Mouse (Mus musculus) heart, postnatal 0 days (tissue): ENCODE data around the gene Slc25a10.

Experiments used
- CTCF ChIP-seq: IDR thresholded peaks from 2 replicates; pipeline ENCODE4 v1.5.1; 2016; ENCODE audit warnings: antibody characterized with exemption, control low read depth, low read depth
- EP300 ChIP-seq: IDR thresholded peaks from 2 replicates; pipeline ENCODE4 v1.6.1; 2016; ENCODE audit warnings: antibody characterized with exemption, low read depth

GRCm38 (mm10) chr11:120444106-120444505 lies 47.5 kb upstream of the Slc25a10 start:
- TF ChIP-seq CTCF (no peak), EP300 (no peak)
